Mouse (Mus musculus): ENCODE measurements around the gene Kmt2a. TPM values are rescaled to one million over a fixed set of nuclear protein-coding genes. Genes with fewer than 3 reads are reported as not detected.

Kmt2a gene
- polyA plus RNA-seq, 1 experiment, result 7.0 TPM

DNA sequence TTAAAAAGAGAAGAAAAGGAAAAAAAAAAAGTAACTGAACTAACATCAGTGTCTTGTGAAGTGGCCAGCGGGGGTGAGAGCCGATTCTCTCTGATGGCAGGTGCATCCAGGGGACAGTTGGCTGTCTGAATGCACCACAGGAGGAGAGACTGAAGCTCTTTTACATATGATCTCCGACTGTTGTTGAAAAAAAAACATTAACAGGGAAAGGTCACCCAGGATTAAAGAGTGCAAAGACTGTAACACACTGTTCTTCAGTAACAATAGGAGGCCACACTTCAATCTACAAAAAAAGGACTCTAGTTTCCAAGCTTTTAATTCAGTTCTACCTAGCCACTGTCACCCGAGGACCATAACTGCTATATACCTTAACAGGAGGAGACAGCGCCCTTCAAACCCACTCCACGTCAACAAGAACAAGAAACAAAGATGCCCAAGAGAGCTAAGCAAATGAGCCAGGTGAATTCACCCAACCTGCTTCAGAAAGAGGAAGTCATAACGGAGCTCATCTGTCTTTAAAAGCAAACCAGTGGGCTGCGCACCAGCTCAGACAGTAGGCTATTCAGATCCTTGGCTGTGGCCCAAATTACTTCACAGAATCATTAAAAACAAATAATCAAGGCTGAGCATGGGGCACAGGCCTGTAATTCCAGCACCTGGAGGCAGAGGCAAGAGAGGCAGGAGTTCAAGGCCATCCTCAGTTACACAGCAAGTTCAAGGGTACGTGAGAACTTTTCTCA, 14.4 kb downstream of the Kmt2a start:
- no peak overlapping the region for H3K4me3 ChIP-seq (ENCODE audit: insufficient read depth, low read depth, low read length)
- peaks cover 8% of the 10 kb centered on the region for H3K4me1 ChIP-seq (ENCODE audit: control insufficient read depth, insufficient read depth, insufficient read length, low read length)
- H3K27ac ChIP-seq (replicated peaks; ENCODE audit: low read depth, low read length), result no peak overlapping the region

DNA sequence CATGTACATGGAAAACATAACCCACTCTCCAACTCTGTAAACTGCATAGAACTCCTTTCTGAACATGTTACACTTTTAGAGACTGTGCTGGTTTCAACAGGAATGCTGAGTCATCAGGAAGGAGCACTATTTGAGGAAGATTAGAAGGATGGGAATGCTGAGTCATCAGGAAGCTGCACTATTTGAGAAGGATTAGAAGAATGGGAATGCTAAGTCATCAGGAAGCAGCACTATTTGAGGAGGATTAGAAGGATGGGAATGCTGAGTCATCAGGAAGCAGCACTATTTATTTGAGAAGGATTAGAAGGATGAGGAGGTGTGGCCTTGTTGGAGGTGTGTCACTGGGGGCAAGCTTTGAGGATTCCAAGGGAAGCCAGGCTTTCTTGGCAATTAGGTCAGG, 20.0 kb downstream of the Kmt2a start:
- H3K4me3 ChIP-seq (ENCODE audit: insufficient read depth, low read depth, low read length), result no peak overlapping the region
- H3K4me1 ChIP-seq (ENCODE audit: control insufficient read depth, insufficient read depth, insufficient read length, low read length), result peaks cover 9% of the 10 kb centered on the region; the same call in 1 of the 2 replicates
- H3K27ac ChIP-seq (replicated peaks; ENCODE audit: low read depth, low read length), result no peak overlapping the region

- H3K27ac ChIP-seq (replicated peaks; ENCODE audit: low read depth, low read length), result no peak overlapping the region
- peaks cover 9% of the 10 kb centered on the region; the same call in 1 of the 2 replicates for H3K4me1 ChIP-seq (ENCODE audit: control insufficient read depth, insufficient read depth, insufficient read length, low read length)
- no peak overlapping the region for H3K4me3 ChIP-seq (ENCODE audit: insufficient read depth, low read depth, low read length)
Observed at GRCm38 (mm10) chr9:44858657-44859056, 22.4 kb downstream of the Kmt2a start.

GRCm38 (mm10) chr9:44857405-44857992, 23.6 kb downstream of the Kmt2a start:
- no peak overlapping the region for H3K4me3 ChIP-seq (ENCODE audit: insufficient read depth, low read depth, low read length)
- no peak overlapping the region for H3K27ac ChIP-seq (replicated peaks; ENCODE audit: low read depth, low read length)
- peaks cover 5% of the 10 kb centered on the region; the same call in 1 of the 2 replicates for H3K4me1 ChIP-seq (ENCODE audit: control insufficient read depth, insufficient read depth, insufficient read length, low read length)

GRCm38 (mm10) chr9:44855153-44855552, 25.9 kb downstream of the Kmt2a start:
- H3K4me1 ChIP-seq (ENCODE audit: control insufficient read depth, insufficient read depth, insufficient read length, low read length), result peaks cover 5% of the 10 kb centered on the region; the same call in 1 of the 2 replicates
- no peak overlapping the region for H3K27ac ChIP-seq (replicated peaks; ENCODE audit: low read depth, low read length)
- no peak overlapping the region for H3K4me3 ChIP-seq (ENCODE audit: insufficient read depth, low read depth, low read length)

GRCm38 (mm10) chr9:44847446-44847845, 33.6 kb downstream of the Kmt2a start:
- no peaks in the 10 kb centered on the region for H3K4me1 ChIP-seq (ENCODE audit: control insufficient read depth, insufficient read depth, insufficient read length, low read length)
- H3K4me3 ChIP-seq (ENCODE audit: insufficient read depth, low read depth, low read length), result no peak overlapping the region
- H3K27ac ChIP-seq (replicated peaks; ENCODE audit: low read depth, low read length), result 0 out of 2 replicates have a peak overlapping the region, but pooled peaks have one; percentile 20

DNA sequence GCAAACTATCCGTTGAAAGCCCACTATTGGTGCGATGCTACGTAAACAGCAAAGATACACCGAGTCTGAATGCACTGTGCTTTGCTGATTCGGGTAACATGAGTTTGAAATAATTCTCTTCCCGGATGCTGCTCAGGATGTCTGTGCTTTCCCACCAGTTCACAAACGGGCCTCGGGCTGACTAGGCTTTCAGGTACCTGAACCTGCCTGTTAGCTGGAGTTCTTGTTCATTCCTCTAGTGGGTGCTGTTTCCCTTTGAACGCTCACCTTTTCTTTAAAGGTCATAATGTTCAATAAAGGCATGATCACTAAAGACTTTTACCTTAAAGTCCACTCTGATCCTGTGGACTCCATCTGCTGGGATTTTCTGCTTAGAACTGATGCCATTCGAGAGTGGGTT, 39.9 kb downstream of the Kmt2a start:
- no peak overlapping the region for H3K4me3 ChIP-seq (ENCODE audit: insufficient read depth, low read depth, low read length)
- no peak overlapping the region for H3K27ac ChIP-seq (replicated peaks; ENCODE audit: low read depth, low read length)
- H3K4me1 ChIP-seq (ENCODE audit: control insufficient read depth, insufficient read depth, insufficient read length, low read length), result no peaks in the 10 kb centered on the region

- no peak overlapping the region for H3K27ac ChIP-seq (replicated peaks; ENCODE audit: low read depth, low read length)
- H3K4me3 ChIP-seq (ENCODE audit: insufficient read depth, low read depth, low read length), result no peak overlapping the region
- H3K4me1 ChIP-seq (ENCODE audit: control insufficient read depth, insufficient read depth, insufficient read length, low read length), result no peaks in the 10 kb centered on the region
Observed at GRCm38 (mm10) chr9:44836439-44836838, 44.7 kb downstream of the Kmt2a start.

DNA sequence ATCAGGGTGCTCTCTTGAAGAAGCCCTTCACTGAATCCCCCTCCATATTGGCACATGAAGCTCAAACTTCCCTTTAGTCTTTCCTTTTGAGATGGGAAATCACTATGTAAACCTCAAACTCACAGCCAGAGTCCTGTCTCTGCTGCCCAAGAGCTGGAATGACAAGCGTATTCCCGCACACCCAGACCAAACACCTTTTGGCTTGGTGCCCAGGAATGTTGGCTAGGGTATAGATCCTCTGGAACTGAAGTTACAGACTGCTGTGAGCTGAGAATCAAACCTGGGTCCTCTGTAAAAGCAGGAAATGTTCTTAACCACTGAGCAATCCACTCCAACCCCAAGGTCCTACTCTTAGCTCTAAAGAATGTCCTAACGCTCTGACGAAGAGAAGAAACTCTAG, 48.7 kb downstream of the Kmt2a start:
- Histone ChIP-seq H3K4me1 (ENCODE audit: control insufficient read depth, insufficient read depth, insufficient read length, low read length) (no peaks in the 10 kb centered on the region), H3K27ac (replicated peaks; ENCODE audit: low read depth, low read length) (no peak overlapping the region), H3K4me3 (ENCODE audit: insufficient read depth, low read depth, low read length) (no peak overlapping the region)

GRCm38 (mm10) chr9:44830506-44830905, 50.6 kb downstream of the Kmt2a start:
- Histone ChIP-seq H3K4me3 (ENCODE audit: insufficient read depth, low read depth, low read length) (no peak overlapping the region), H3K4me1 (ENCODE audit: control insufficient read depth, insufficient read depth, insufficient read length, low read length) (no peaks in the 10 kb centered on the region), H3K27ac (replicated peaks; ENCODE audit: low read depth, low read length) (no peak overlapping the region)

- H3K27ac ChIP-seq (replicated peaks; ENCODE audit: low read depth, low read length), result no peak overlapping the region
- H3K4me3 ChIP-seq (ENCODE audit: insufficient read depth, low read depth, low read length), result no peak overlapping the region
- H3K4me1 ChIP-seq (ENCODE audit: control insufficient read depth, insufficient read depth, insufficient read length, low read length), result no peaks in the 10 kb centered on the region
Observed at GRCm38 (mm10) chr9:44828944-44829343, 52.2 kb downstream of the Kmt2a start.

DNA sequence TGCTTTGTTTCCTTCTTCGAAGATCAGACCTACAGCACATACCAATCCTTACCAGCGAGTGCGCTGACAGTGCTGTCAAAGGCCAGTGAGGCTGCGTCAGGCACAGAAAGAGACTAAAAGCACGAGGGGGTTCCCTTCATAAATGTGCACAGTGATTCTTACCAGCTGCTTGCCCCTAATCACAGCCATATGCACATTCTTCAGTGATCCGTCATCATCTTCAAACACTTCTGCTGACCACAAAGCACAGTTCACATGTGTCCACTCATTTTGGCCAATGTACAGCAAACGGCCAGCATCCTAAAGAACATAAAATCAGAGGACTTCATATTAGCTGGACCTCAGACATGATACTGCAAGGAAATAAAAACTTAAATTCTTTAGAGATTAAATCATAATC, 54.4 kb downstream of the Kmt2a start:
- Histone ChIP-seq H3K4me1 (ENCODE audit: control insufficient read depth, insufficient read depth, insufficient read length, low read length) (no peaks in the 10 kb centered on the region), H3K4me3 (ENCODE audit: insufficient read depth, low read depth, low read length) (no peak overlapping the region), H3K27ac (replicated peaks; ENCODE audit: low read depth, low read length) (no peak overlapping the region)

DNA sequence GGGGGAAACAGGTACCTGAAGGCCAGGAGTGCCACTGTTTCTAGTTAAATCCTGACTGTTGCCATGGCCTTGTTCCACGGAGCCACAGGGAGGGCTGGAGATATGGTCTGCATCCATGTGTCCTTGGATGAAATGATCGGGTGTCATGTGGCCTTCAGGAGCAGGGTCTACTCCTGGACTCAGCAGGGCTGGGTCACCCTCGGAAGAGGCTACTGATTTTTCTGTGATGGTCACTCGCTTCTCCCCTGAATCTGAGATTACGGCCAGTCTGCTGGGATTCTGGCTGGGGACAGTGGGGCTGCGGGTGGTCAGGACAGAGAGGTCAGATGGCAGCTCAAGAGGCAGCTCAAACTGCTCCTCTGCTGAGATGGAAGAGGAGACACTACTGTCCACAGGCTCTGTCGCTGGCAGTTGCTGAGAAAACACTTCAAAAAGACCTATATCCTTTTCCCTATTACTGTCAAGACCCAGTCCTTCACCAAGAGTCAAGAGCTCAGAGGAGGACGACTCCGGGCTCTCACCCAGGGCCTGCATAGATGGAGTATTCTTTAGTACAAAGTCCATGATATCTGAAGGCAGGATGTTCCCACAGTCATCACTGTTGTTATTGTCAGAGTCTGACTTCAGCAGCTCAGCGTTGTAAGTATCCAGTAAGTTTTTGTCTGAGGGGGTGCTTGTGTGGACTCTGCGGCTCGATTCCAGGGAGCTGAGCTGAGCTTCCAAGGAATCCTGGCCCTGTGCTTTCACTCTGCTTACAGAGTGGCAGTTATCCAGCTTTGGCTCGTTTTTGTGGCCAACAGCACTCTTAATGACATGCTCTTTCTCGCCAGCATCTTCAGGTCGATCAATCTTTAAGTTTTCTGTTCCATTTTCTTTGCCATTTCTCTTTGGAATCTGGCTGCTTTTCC, 60.9 kb downstream of the Kmt2a start:
- no peak overlapping the region for H3K4me3 ChIP-seq (ENCODE audit: insufficient read depth, low read depth, low read length)
- H3K27ac ChIP-seq (replicated peaks; ENCODE audit: low read depth, low read length), result no peak overlapping the region

DNA sequence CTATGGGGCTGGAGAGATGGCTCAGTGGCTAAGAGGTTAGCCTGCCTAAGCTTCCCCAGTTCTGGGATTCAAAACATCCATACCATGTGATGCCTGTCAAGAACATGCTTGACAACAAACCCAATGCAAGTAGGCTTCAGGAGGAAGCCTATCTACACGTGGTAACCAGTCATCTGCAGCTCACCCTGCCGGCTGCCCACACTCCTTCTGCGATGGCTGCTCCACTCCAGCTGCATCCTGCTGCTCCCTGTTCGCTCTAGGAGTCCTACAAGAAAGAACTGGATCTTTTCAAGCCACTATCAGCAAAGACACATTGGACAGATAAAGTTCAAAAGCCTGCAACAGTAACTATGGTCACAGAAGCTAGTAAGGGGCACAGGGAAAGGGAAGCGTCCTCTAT, 63.6 kb downstream of the Kmt2a start:
- Histone ChIP-seq H3K27ac (replicated peaks; ENCODE audit: low read depth, low read length) (no peak overlapping the region), H3K4me1 (ENCODE audit: control insufficient read depth, insufficient read depth, insufficient read length, low read length) (no peaks in the 10 kb centered on the region), H3K4me3 (ENCODE audit: insufficient read depth, low read depth, low read length) (no peak overlapping the region)

More for the DNA sequence above, 60.9 kb downstream of the Kmt2a start:
- no peaks in the 10 kb centered on the region for H3K4me1 ChIP-seq (ENCODE audit: control insufficient read depth, insufficient read depth, insufficient read length, low read length)

- Histone ChIP-seq H3K4me1 (ENCODE audit: control insufficient read depth, insufficient read depth, insufficient read length, low read length) (no peaks in the 10 kb centered on the region), H3K27ac (replicated peaks; ENCODE audit: low read depth, low read length) (no peak overlapping the region), H3K4me3 (ENCODE audit: insufficient read depth, low read depth, low read length) (no peak overlapping the region)
Observed at GRCm38 (mm10) chr9:44814179-44814578, 66.9 kb downstream of the Kmt2a start.

Measured in brown adipose tissue, adult 24 weeks (tissue).